Mouse (Mus musculus) forebrain, postnatal 0 days (tissue): Measurements from ENCODE around the gene Speg. TPM values are rescaled to one million over a fixed set of nuclear protein-coding genes. Genes with fewer than 3 reads are reported as not detected.

Experiments used
- ATAC-seq: fragments of 200-750 bp; cut with Nextera tagmentation; 2 replicates; pipeline ENCODE4 v1.8.0; 2017; ENCODE audit warnings: mild to moderate bottlenecking, moderate library complexity
- DNase-seq: peaks from one replicate; pipeline ENCODE4 v3.0.0-alpha.2; 2015
- H3K27ac ChIP-seq: fragments of 300-500 bp; sonication (generic); 2 replicates; pipeline ENCODE4 v1.5.1; 2014; ENCODE audit warnings: low read depth, mild to moderate bottlenecking, antibody characterized with exemption, low read length, moderate library complexity, mixed read lengths
- H3K27me3 ChIP-seq: fragments of 300-500 bp; sonication (generic); 2 replicates; pipeline ENCODE4 v1.6.1; 2014; ENCODE audit warnings: mild to moderate bottlenecking, low read length, mixed read lengths; ENCODE audit not compliant: insufficient read depth
- H3K36me3 ChIP-seq: fragments of 300-500 bp; sonication (generic); 2 replicates; pipeline ENCODE4 v1.6.1; 2014; ENCODE audit warnings: mild to moderate bottlenecking, moderate library complexity; ENCODE audit not compliant: insufficient read depth
- H3K4me1 ChIP-seq: fragments of 300-500 bp; sonication (generic); 2 replicates; pipeline ENCODE4 v1.6.1; 2014; ENCODE audit warnings: antibody characterized with exemption; ENCODE audit not compliant: insufficient read depth
- H3K4me2 ChIP-seq: fragments of 300-500 bp; sonication (generic); 2 replicates; pipeline ENCODE4 v1.6.1; 2014; ENCODE audit warnings: low read depth, mild to moderate bottlenecking, moderate library complexity
- H3K4me3 ChIP-seq: fragments of 300-500 bp; sonication (generic); 2 replicates; pipeline ENCODE4 v1.5.1; 2014; ENCODE audit warnings: low read depth, low read length, mixed read lengths
- H3K9ac ChIP-seq: fragments of 300-500 bp; sonication (generic); 2 replicates; pipeline ENCODE4 v1.6.1; 2014; ENCODE audit warnings: mild to moderate bottlenecking
- H3K9me3 ChIP-seq: fragments of 300-500 bp; sonication (generic); 2 replicates; pipeline ENCODE4 v1.6.1; 2016; ENCODE audit warnings: low read length
- CTCF ChIP-seq: sonication (generic); IDR thresholded peaks from 2 replicates; pipeline ENCODE4 v1.5.1; 2016; ENCODE audit warnings: antibody characterized with exemption, control low read depth, low read depth
- WGBS: fragments of 180-500 bp; shearing (Covaris S2); extraction: QIAGEN DNeasy Blood & Tissue Kit; methylation state at CpG from one replicate; pipeline ENCODE4 v1.1.7; 2014; 5-methylcytosine and 5-hydroxymethylcytosine counted together
- polyA plus RNA-seq: library from polyadenylated mRNA; unstranded; fragments of >200 nt; fragmentation: Nextera tagmentation; extraction: Ambion mirVana; gene quantifications from 2 replicates; pipeline ENCODE4 v1.2.1, GENCODE M21; 2015
- total RNA-seq: library from RNA; depleted of rRNA; stranded (reverse); fragments of >200 nt; gene quantifications from 2 replicates; pipeline ENCODE4 v1.2.3, GENCODE M21; 2014

The Speg gene
- total and polyA plus RNA-seq, 2 experiments from 2014 or later = 20.6 to 44.4 TPM

- Histone ChIP-seq H3K9me3 (no peaks in the 10 kb centered on the region), H3K4me2 (peak overlapping the region; percentile 49), H3K4me1 (no peaks in the 10 kb centered on the region), H3K9ac (peak overlapping the region; percentile 35), H3K27me3 (peaks cover 39% of the 10 kb centered on the region), H3K4me3 (peak overlapping the region; percentile 23), H3K36me3 (peaks cover 4% of the 10 kb centered on the region), H3K27ac (no peak overlapping the region)
- TF ChIP-seq CTCF = no peak
- DNase-seq (peak; percentile 35), ATAC-seq (peak; percentile 47)
- WGBS = 5% methylated on average over 71 of the region's 71 CpGs
Observed at GRCm38 (mm10) chr1:75422823-75423471, 47.9 kb downstream of the Speg start.

- Histone ChIP-seq H3K27me3 (peaks cover 39% of the 10 kb centered on the region), H3K4me1 (no peaks in the 10 kb centered on the region), H3K9me3 (no peaks in the 10 kb centered on the region), H3K4me2 (no peak overlapping the region), H3K9ac (no peak overlapping the region), H3K27ac (no peak overlapping the region), H3K4me3 (no peak overlapping the region), H3K36me3 (no peaks in the 10 kb centered on the region; the same call in 1 of the 2 replicates)
- ATAC-seq (no peak), DNase-seq (no peak)
- TF ChIP-seq CTCF = no peak
- WGBS = 33% methylated on average over 11 of the region's 11 CpGs
Observed at GRCm38 (mm10) chr1:75423780-75424390, 48.8 kb downstream of the Speg start.

GRCm38 (mm10) chr1:75425796-75426471, 50.8 kb downstream of the Speg start:
- H3K36me3 ChIP-seq = peaks cover 1% of the 10 kb centered on the region; the same call in 1 of the 2 replicates
- no peak overlapping the region for H3K27ac ChIP-seq
- H3K4me2 ChIP-seq = no peak overlapping the region
- DNase-seq = peak; percentile 79
- ATAC-seq = no peak
- H3K9ac ChIP-seq = no peak overlapping the region
- TF ChIP-seq CTCF = peak; percentile 66
- H3K9me3 ChIP-seq = no peaks in the 10 kb centered on the region
- no peaks in the 10 kb centered on the region for H3K4me1 ChIP-seq
- H3K4me3 ChIP-seq = no peak overlapping the region
- peaks cover 29% of the 10 kb centered on the region for H3K27me3 ChIP-seq
- 36% methylated on average over 10 of the region's 10 CpGs for WGBS

DNA sequence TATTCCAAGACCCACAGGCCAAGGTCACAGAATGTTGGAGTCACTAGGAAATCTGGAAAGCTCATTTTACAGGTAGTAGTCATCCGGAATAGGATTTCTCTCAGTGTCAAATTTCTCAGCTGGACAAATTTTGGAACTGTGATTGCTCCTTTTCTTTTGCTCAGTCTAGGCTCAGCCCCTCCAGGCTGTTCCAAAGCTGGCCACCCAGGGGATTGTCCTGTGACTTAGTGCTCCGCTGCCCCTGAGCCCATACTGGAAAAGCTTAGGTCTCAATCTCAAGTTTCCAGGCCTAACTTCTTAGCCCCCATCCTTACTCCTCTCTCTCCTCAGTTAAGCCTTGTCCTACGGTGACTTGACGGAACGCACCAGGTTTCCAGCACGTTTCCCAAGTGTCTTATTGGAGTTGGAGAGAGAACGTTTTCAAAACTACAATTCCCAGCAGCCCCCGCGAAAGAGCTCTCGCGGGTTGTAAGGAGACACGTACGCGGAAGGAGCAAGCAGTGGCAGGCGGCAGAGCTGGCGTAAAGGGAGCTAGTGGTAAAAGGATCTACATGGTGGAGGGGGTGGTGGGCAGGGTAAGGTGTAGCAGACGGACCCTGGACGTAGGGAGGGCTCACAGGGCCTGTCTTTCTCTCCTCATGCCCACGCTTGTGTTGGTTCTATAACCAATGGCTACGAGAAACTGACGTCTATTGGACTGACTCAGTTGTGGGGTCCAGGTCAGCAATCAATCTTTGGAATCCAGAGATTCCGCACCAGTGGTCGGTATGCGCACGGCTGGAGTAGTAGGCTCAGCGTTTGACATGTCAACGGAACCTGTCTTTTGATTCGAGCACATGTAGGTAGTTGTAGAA, 60.6 kb downstream of the Speg start, which contains the start of gene Gmppa:
Gmppa (plus strand) TSS at position 456 of the 854 bp plus-strand sequence.
- H3K4me2 ChIP-seq = peak within 1 kb of the TSS; percentile 64
- peak within 1 kb of the TSS; percentile 70 for H3K9ac ChIP-seq
- peak; percentile 95 for ATAC-seq
- peaks cover 7% of the 10 kb centered on the region for H3K36me3 ChIP-seq
- no peaks in the 10 kb centered on the region for H3K9me3 ChIP-seq
- no peaks in the 10 kb centered on the region for H3K4me1 ChIP-seq
- WGBS = 6% methylated on average over 28 of the region's 28 CpGs
- H3K27ac ChIP-seq = peak within 1 kb of the TSS; percentile 69
- peak; percentile 88 for DNase-seq
- H3K4me3 ChIP-seq = peak within 1 kb of the TSS; percentile 56
- no peaks in the 10 kb centered on the region for H3K27me3 ChIP-seq
- TF ChIP-seq CTCF = no peak

DNA sequence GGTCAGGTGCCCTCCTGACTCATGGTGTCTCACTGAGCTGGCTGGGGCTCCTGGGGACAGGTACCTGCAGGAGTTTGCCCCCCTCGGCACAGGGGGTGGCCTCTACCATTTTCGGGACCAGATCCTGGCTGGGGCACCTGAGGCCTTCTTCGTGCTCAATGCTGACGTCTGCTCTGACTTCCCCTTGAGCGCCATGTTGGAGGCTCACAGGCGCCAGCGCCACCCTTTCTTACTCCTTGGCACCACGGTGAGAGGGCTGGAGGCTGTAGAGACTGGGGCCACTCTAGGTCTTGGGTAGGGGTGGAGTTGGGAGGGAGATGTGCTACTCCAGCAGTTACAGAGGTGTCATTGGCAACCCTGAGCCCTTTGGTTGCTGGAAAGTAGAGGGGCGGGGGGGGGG, 63.7 kb downstream of the Speg start:
- no peaks in the 10 kb centered on the region; the same call in 1 of the 2 replicates for H3K4me1 ChIP-seq
- no peak for ATAC-seq
- no peak overlapping the region for H3K27ac ChIP-seq
- H3K36me3 ChIP-seq = peaks cover 7% of the 10 kb centered on the region
- no peaks in the 10 kb centered on the region for H3K27me3 ChIP-seq
- WGBS = 78% methylated on average over 9 of the region's 9 CpGs
- no peak for TF ChIP-seq CTCF
- H3K9ac ChIP-seq = no peak overlapping the region
- no peak for DNase-seq
- H3K4me2 ChIP-seq = no peak overlapping the region
- H3K9me3 ChIP-seq = no peaks in the 10 kb centered on the region
- no peak overlapping the region for H3K4me3 ChIP-seq

- 88% methylated on average over 7 of the region's 7 CpGs for WGBS
- no peaks in the 10 kb centered on the region for H3K9me3 ChIP-seq
Observed at GRCm38 (mm10) chr1:75440661-75441060, 65.6 kb downstream of the Speg start.

More at GRCm38 (mm10) chr1:75440661-75441060, 65.6 kb downstream of the Speg start:
- ATAC-seq (no peak), DNase-seq (no peak)
- Histone ChIP-seq H3K4me1 (peaks cover 14% of the 10 kb centered on the region; the same call in 1 of the 2 replicates), H3K36me3 (peaks cover 7% of the 10 kb centered on the region), H3K9ac (no peak overlapping the region), H3K27me3 (no peaks in the 10 kb centered on the region), H3K27ac (no peak overlapping the region), H3K4me2 (no peak overlapping the region), H3K4me3 (no peak overlapping the region)
- no peak for TF ChIP-seq CTCF
